Mouse (Mus musculus) C3H10T1/2 (cell line): ENCODE measurements around the gene Camk2n2. TPM values are rescaled to one million over a fixed set of nuclear protein-coding genes. Genes with fewer than 3 reads are reported as not detected.

ENCODE experiments used
- polyA plus RNA-seq, 2 experiments: library from polyadenylated mRNA; unstranded; fragments of >200 nt; fragmentation: generic; extraction: Trizol; gene quantifications; one replicate each; pipeline ENCODE4 v1.2.1; 2012; ENCODE audit warnings: missing spikeins in 2 of 2

The Camk2n2 gene
- 10 to 100 TPM; 10.8 to 15.4 TPM for polyA plus RNA-seq

DNA sequence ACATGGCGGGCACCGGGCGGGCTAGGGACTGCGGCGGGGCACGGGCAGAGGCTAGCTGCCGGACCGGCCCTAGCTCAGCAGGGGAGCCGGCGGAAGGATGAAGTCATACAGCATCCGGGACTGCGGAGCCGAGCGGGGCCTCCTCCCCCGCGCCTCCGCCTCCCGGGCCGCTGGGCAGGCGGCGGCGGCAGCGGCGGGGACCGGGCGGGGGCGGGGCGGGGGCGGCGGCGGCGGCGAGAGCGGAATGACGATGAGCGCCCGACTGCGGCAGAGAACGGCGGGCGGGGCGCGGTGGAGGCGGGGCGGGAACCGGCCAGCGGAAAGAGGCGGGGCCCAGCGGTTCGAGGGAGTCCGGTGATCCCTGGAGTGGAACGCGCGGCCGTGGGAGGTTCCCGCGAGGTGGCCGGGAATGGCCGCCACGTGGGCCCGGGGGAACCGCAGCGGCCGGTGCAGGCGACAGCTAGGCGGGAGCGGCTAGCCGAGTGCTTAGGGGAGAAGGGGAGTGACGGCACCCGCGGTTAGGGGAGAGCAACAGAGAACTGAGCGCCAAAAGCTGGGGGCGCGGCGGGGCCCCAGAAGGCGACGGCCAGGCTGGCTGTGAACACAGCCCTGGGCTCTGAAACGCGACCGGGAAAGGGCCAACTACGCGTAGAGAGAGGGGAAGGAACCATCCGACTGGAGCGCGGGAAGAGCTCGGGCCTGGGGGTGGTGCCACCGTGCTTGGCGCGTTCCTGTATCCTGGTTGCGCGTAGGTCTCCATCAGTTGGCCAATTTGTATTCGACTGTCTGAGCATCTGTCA, at the start of gene Camk2n2:
Gene Camk2n2, minus strand, starts transcription at position 97 of the 800 bp plus-strand sequence.

DNA sequence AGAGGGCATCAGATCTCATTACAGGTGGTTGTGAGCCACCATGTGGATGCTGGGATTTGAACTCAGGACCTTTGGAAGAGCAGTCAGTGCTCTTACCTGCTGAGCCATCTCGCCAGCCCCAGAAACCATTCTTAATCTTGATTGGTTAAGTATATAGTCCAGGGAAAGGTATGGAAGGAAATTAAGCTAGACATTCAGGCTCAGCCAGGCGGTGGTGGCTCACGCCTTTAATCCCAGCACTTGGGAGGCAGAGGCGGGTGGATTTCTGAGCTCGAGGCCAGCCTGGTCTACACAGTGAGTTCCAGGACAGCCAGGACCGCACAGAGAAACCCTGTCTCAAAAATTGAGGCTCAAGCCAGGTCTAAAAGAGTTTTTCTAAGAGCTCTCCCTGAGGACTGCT, 46.9 kb upstream of the Camk2n2 start, which contains the start of gene Eif4g1:
Gene Eif4g1, plus strand, starts transcription at position 301 of the 400 bp plus-strand sequence.

DNA sequence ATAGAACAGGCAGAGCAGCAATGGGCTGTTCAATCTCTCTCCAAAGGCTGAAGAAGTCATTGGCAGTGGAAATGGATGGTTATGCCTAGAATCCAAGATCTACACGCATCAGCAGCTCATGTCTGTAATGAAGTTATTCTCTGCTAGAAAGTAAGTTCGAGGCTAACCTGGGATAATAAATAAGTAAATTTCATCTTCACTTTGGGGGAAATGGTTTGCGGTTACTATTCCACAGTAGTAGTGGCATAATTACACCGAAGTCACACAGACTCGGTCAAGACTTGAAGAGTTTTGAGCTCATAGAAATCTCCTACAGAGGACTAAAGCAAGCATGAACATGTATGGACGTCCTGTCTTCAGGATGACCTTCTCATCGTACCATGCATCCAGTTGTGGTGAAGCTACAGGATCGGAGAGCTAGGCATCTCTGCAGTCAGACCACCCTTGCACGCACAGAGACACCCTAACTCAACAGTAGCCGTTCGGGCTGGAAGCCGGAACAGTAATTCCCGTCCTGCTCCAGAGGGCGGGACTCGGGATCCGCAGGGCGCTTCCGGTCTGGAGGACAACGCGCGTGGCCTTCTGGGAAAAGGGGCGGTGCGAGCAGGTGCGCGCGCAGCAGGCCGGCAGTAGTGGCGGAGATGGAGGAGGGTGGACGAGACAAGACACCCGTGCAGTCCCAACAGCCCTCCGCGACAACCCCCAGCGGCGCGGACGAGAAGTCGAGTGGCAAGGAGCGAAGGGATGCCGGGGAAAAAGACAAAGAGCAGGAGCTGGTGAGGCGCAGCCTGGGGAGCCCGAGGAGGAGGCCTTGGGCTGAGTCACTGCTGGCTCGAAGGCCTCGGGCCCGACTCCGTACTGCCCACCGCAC, 30.2 kb upstream of the Camk2n2 start, which contains the start of gene Psmd2:
Gene Psmd2, plus strand, starts transcription at position 577 of the 871 bp plus-strand sequence.

DNA sequence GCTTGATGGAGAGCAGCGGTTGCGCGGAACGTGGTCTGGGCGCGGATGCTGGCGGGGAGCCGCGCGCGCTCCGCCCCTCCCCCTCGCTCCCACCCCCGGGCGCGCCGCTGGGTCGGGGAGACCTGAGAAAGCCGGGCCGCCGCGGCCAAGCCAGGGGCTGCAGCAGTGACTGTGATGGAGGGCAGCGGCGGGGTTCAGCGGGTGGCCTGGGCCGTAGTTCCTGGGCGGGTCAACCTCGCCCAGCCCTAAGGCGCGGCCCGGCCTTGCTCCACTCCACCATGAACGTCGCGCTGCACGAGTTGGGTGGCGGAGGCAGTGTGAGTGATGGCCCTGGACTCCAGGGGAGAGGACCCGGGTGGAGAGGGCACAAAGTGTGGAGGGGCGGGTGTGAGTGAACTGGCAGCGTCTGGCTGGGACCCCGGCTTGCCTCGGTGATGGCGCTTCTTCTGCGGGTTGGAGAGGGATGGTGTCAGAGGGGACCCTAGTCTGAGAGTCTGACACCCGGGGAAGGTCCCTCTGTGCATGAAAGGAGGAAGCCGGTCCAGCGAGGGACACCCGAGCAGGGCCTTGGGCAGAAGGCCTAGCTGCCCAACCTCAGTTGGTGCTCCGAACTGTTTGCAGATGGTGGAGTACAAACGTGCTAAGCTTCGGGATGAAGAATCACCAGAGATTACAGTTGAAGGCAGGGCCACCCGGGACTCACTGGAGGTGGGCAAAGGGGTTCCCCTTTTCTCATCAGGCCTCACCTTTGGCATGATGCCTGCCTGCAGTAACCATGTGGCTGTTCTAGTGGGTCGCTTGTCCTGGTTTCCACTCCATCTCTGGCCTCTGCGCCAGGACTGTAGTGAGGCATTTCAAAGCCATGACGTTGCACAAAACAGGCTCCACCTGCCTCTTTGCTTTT, 8.9 kb upstream of the Camk2n2 start, which contains the start of gene Ece2:
Gene Ece2, plus strand, starts transcription at position 98 of the 904 bp plus-strand sequence.

DNA sequence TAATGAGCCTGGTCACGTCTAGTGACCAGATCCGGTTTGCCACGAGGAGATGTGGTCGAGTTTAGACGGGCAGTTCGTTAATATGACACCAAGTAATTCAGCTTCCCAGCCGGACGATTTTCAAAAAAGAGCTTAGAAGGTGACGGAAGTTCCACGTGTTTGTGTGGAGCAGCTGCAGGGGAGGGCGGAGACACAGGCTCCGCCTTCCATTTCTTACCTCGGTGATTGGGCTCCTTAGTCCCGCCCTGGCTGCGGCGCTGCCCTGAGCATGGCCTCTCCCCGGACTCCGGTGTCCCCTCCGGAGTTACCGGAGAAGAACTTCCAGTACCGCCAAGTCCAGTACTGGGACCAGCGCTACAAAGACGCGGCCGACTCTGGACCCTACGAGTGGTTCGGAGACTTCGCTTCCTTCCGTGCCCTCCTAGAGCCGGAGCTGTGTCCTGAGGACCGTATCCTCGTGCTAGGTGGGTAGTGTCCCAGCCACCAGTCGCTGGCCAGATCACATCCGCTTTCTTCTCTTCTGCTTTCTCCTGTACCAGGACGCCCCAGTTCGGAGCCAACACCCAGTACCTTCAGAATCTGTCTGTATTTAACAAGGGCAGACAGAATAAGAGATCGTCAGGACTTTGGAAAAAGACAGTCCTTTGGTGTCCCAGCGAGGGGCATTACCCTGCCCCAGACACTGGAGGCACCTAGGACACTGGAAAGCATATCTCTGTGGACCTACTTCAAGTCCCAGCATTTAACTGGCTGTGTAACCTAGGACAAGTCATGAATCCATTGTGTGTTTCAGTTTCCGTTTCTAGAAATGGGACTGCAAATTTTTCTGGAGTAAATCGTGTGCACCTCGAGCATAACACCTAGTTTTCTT, 9.5 kb downstream of the Camk2n2 start, which contains the start of the genes Eef1akmt4, Gm49333 and Alg3:
Gene Eef1akmt4, plus strand, starts transcription at position 237 of the 871 bp plus-strand sequence.
Gene Gm49333, plus strand, starts transcription at position 254 of the 871 bp plus-strand sequence.
Gene Alg3, minus strand, starts transcription at position 379 of the 871 bp plus-strand sequence.

DNA sequence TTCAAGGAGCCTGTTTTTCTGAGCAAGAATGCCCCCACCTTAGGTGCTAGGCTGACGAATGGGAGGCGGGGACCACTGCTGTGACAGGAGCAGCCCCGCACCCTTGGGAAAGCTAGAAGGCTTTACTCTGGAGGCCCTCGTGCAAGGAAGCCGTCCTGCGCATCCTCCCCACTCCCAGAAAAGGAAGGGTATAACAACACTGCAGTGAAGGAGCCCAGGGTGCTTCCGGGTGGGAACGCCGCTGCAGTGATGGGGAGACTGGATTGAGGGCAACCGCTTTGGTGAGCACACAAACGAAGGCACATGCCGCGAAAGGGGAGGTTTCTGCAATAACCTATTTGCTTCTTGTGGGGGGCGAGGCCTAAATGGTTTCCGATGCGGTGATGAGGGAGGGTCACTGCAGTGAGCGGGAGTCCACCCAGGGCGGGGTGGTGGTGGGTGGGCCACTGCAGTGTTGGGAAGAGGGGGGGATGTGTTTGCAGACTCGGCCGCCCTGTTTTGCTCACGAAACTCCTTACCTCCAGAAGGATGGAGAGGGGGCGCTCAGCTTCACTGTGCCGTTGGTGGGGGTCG, 31.6 kb downstream of the Camk2n2 start, which contains the start of gene Vwa5b2:
Gene Vwa5b2, plus strand, starts transcription at position 106 of the 573 bp plus-strand sequence.

Other genes starting within 250 kb of the Camk2n2 start
- gene Abcc5, start 194.9 kb downstream of the Camk2n2 start, polyA plus RNA-seq: 10 to 100 TPM in 1 of 2 experiments, 1 to 10 TPM in 1; 5.8 to 36.2 TPM
- 100 to 1,000 TPM in 1 of 2 experiments, 10 to 100 TPM in 1; 71.0 to 162 TPM for gene Eif2b5, start 122.5 kb downstream of the Camk2n2 start, polyA plus RNA-seq
- 10 to 100 TPM in 1 of 2 experiments, 1 to 10 TPM in 1; 4.9 to 25.9 TPM for gene Dvl3, start 104.3 kb downstream of the Camk2n2 start, polyA plus RNA-seq
- gene Ap2m1, start 85.8 kb downstream of the Camk2n2 start, polyA plus RNA-seq: 100 to 1,000 TPM; 391 to 480 TPM
- gene Abcf3, start 72.7 kb downstream of the Camk2n2 start, polyA plus RNA-seq: 10 to 100 TPM; 32.1 to 35.4 TPM
- under 1 TPM; 0.04 TPM for gene Vwa5b2, start 31.8 kb downstream of the Camk2n2 start, polyA plus RNA-seq
- gene Eef1akmt4, start 9.7 kb downstream of the Camk2n2 start, polyA plus RNA-seq: 10 to 100 TPM; 11.0 to 40.1 TPM
- not detected for gene Gm49333, start 9.7 kb downstream of the Camk2n2 start, polyA plus RNA-seq
- 10 to 100 TPM; 15.6 to 35.6 TPM for gene Alg3, start 9.6 kb downstream of the Camk2n2 start, polyA plus RNA-seq
- gene Ece2, start 8.5 kb upstream of the Camk2n2 start, polyA plus RNA-seq: 1 to 10 TPM; 1.1 to 4.3 TPM
- gene Psmd2, start 30.4 kb upstream of the Camk2n2 start, polyA plus RNA-seq: 100 to 1,000 TPM; 151 to 214 TPM
- 100 to 1,000 TPM; 119 to 126 TPM for gene Eif4g1, start 47.0 kb upstream of the Camk2n2 start, polyA plus RNA-seq
- under 1 TPM; 0.01 to 0.08 TPM for gene Fam131a, start 72.0 kb upstream of the Camk2n2 start, polyA plus RNA-seq
- gene Polr2h, start 96.4 kb upstream of the Camk2n2 start, polyA plus RNA-seq: 10 to 100 TPM; 49.2 to 81.5 TPM
- gene Clcn2, start 96.5 kb upstream of the Camk2n2 start, polyA plus RNA-seq: 10 to 100 TPM in 1 of 2 experiments, 1 to 10 TPM in 1; 1.7 to 11.4 TPM
- 1 to 10 TPM in 1 of 2 experiments, under 1 TPM in 1; 0.33 to 4.7 TPM for gene Chrd, start 111.8 kb upstream of the Camk2n2 start, polyA plus RNA-seq
- gene Thpo, start 113.2 kb upstream of the Camk2n2 start, polyA plus RNA-seq: 1 to 10 TPM in 1 of 2 experiments, under 1 TPM in 1; 0.70 to 1.2 TPM